Mouse (Mus musculus) cortical plate, adult 2 months (tissue): ENCODE results near the gene Tlk2.

Experiments used
- CTCF ChIP-seq: fragments of 200-500 bp; IDR thresholded peaks from 2 replicates; pipeline ENCODE4 v1.5.1; 2011; ENCODE audit warnings: mild to moderate bottlenecking, control low read depth, low read length; ENCODE audit not compliant: insufficient read depth; ENCODE audit errors: extremely low read depth
- POLR2A ChIP-seq: fragments of 200-500 bp; IDR thresholded peaks from 2 replicates; pipeline ENCODE4 v1.6.1; 2011; ENCODE audit warnings: mild to moderate bottlenecking, low read length, control low read depth; ENCODE audit not compliant: insufficient read depth; ENCODE audit errors: extremely low read depth

DNA sequence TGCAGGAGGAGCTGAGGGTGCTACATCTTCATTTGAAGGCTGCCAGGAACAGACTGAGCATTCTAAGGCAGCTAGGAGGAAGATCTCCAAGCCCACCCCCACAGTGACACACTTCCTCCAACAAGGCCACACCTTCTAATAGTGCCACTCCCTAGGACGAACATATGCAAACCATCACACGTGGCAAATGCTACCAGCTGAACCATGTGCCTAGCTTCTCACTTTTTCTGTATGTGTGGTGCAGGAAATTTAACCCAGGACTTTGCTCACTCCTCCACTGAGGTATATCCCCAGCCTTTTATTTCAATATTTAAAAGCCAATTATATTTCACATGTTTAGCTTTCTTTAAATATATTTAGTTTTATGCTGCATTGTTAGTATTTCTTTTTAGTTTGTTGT is 142.5 kb downstream of the Tlk2 start:
- TF ChIP-seq CTCF: no peak
- TF ChIP-seq POLR2A: no peak
